Mouse (Mus musculus) lung, adult 2 months (tissue): ENCODE measurements at regions not wholly inside any gene's neighbourhood (a gene's known extent, or its start where the extent isn't known, plus 50 kb on each side); places are given as distances from the start of the nearest gene placed in this dataset.

Experiments
- DNase-seq: peaks from one replicate; pipeline ENCODE4 v3.0.0; 2022
- H3K4me1 ChIP-seq: fragments of 200-500 bp; 2 replicates; pipeline ENCODE4 v1.6.1; 2011; ENCODE audit warnings: low read length; ENCODE audit not compliant: control insufficient read depth, insufficient read depth
- H3K4me3 ChIP-seq: fragments of 200-500 bp; replicated peaks from 2 replicates; pipeline ENCODE3; 2011; ENCODE audit warnings: low read depth, mild to moderate bottlenecking, control low read depth, low read length; ENCODE audit errors: extremely low read depth
- CTCF ChIP-seq: fragments of 200-500 bp; IDR thresholded peaks from 2 replicates; pipeline ENCODE4 v1.5.1; 2011; ENCODE audit warnings: mild to moderate bottlenecking, low read length, control low read depth; ENCODE audit not compliant: insufficient read depth
- POLR2A ChIP-seq: fragments of 200-500 bp; IDR thresholded peaks from 2 replicates; pipeline ENCODE4 v1.6.1; 2011; ENCODE audit warnings: low read depth, mild to moderate bottlenecking, control low read depth, low read length, borderline replicate concordance; ENCODE audit errors: extremely low read depth
- WGBS: fragments of 180-500 bp; shearing (Covaris S2); methylation state at CpG from one replicate; pipeline ENCODE4 v1.1.7; 2018; 5-methylcytosine and 5-hydroxymethylcytosine counted together

- DNase-seq = no peak
- Histone ChIP-seq H3K4me3 (no peak overlapping the region), H3K4me1 (no peaks in the 10 kb centered on the region)
- WGBS = 83% methylated on average over 13 of the region's 13 CpGs
- no peak for TF ChIP-seq CTCF
- no peak for TF ChIP-seq POLR2A
Observed at GRCm38 (mm10) chr4:54874136-54874827, 70.6 kb upstream of the Zfp462 start.

- WGBS = 94% methylated on average over 8 of the region's 8 CpGs
Observed at GRCm38 (mm10) chr4:54875506-54875905, 69.3 kb upstream of the Zfp462 start.

GRCm38 (mm10) chr4:54877361-54877760 lies 67.5 kb upstream of the Zfp462 start:
- no peak overlapping the region for H3K4me3 ChIP-seq
- TF ChIP-seq POLR2A (no peak), CTCF (no peak)
- H3K4me1 ChIP-seq = no peaks in the 10 kb centered on the region
- 68% methylated on average over 2 of the region's 2 CpGs for WGBS
- no peak for DNase-seq

More at GRCm38 (mm10) chr4:54875506-54875905, 69.3 kb upstream of the Zfp462 start:
- Histone ChIP-seq H3K4me1 (no peaks in the 10 kb centered on the region), H3K4me3 (no peak overlapping the region)
- DNase-seq = no peak
- TF ChIP-seq CTCF = no peak
- no peak for TF ChIP-seq POLR2A

GRCm38 (mm10) chr4:54878531-54878930 lies 66.3 kb upstream of the Zfp462 start:
- no peak for DNase-seq
- WGBS = 80% methylated on average over 3 of the region's 3 CpGs
- H3K4me1 ChIP-seq = no peaks in the 10 kb centered on the region
- H3K4me3 ChIP-seq = no peak overlapping the region
- TF ChIP-seq CTCF = no peak
- TF ChIP-seq POLR2A = no peak

- WGBS = 68% methylated on average over 5 of the region's 5 CpGs
- DNase-seq = no peak
- no peak overlapping the region for H3K4me3 ChIP-seq
- H3K4me1 ChIP-seq = no peaks in the 10 kb centered on the region
- no peak for TF ChIP-seq CTCF
- TF ChIP-seq POLR2A = no peak
Observed at GRCm38 (mm10) chr4:54893288-54893687, 51.6 kb upstream of the Zfp462 start.
